Mouse (Mus musculus) midbrain, embryonic 14.5 days (tissue): ENCODE measurements around the gene Lrwd1. TPM values are rescaled to one million over a fixed set of nuclear protein-coding genes. Genes with fewer than 3 reads are reported as not detected.
A peak's percentile ranks its signal among the peaks of the same experiment; 100 is the strongest.

ENCODE experiments used
- ATAC-seq: fragments of 200-750 bp; cut with Nextera tagmentation; 2 replicates; pipeline ENCODE4 v1.8.0; 2017; ENCODE audit warnings: moderate number of reproducible peaks, moderate library complexity; ENCODE audit not compliant: low FRiP score, low TSS enrichment
- DNase-seq: peaks from one replicate; pipeline ENCODE4 v3.0.0-alpha.2; 2015
- H3K27ac ChIP-seq: fragments of 300-500 bp; sonication (generic); replicated peaks from 2 replicates; pipeline ENCODE4 v1.5.1; 2014; ENCODE audit warnings: mild to moderate bottlenecking, low read depth, low read length, moderate library complexity
- H3K27me3 ChIP-seq: fragments of 300-500 bp; sonication (generic); 2 replicates; pipeline ENCODE4 v1.6.1; 2014; ENCODE audit warnings: low read length, control low read depth, mixed read lengths; ENCODE audit not compliant: control insufficient read depth, insufficient read depth
- H3K36me3 ChIP-seq: fragments of 300-500 bp; sonication (generic); 2 replicates; pipeline ENCODE4 v1.6.1; 2014; ENCODE audit warnings: low read length, control low read depth; ENCODE audit not compliant: control insufficient read depth, insufficient read depth
- H3K4me1 ChIP-seq: fragments of 300-500 bp; sonication (generic); 2 replicates; pipeline ENCODE4 v1.6.1; 2014; ENCODE audit warnings: mild to moderate bottlenecking, antibody characterized with exemption, low read length, control low read depth; ENCODE audit not compliant: control insufficient read depth, insufficient read depth
- H3K4me2 ChIP-seq: fragments of 300-500 bp; sonication (generic); 2 replicates; pipeline ENCODE4 v1.6.1; 2014; ENCODE audit warnings: mild to moderate bottlenecking, low read length, moderate library complexity
- H3K4me3 ChIP-seq: fragments of 300-500 bp; sonication (generic); replicated peaks from 2 replicates; pipeline ENCODE4 v1.5.1; 2014; ENCODE audit warnings: low read depth, low read length
- H3K9ac ChIP-seq: fragments of 300-500 bp; sonication (generic); replicated peaks from 2 replicates; pipeline ENCODE4 v1.6.1; 2014; ENCODE audit warnings: mild to moderate bottlenecking, low read length, moderate library complexity
- H3K9me3 ChIP-seq: fragments of 300-500 bp; sonication (generic); 2 replicates; pipeline ENCODE4 v1.6.1; 2016; ENCODE audit warnings: low read length, control low read depth, mixed read lengths; ENCODE audit not compliant: control insufficient read depth
- WGBS: fragments of 180-500 bp; shearing (Covaris S2); extraction: QIAGEN DNeasy Blood & Tissue Kit; methylation state at CpG from one replicate; pipeline ENCODE4 v1.1.7; 2014; 5-methylcytosine and 5-hydroxymethylcytosine counted together
- polyA plus RNA-seq: library from polyadenylated mRNA; unstranded; fragments of >200 nt; fragmentation: Nextera tagmentation; extraction: Ambion mirVana; gene quantifications from 2 replicates; pipeline ENCODE4 v1.2.1, GENCODE M21; 2014

The Lrwd1 gene
- polyA plus RNA-seq, 1 experiment from 2014 or later: 24.5 TPM

GRCm38 (mm10) chr5:136088821-136089575 lies 46.9 kb downstream of the Lrwd1 start:
- no peak overlapping the region for H3K27ac ChIP-seq
- H3K4me1 ChIP-seq: peaks cover 21% of the 10 kb centered on the region
- no peak overlapping the region for H3K4me2 ChIP-seq
- no peak overlapping the region for H3K9ac ChIP-seq
- H3K9me3 ChIP-seq: no peaks in the 10 kb centered on the region
- no peaks in the 10 kb centered on the region for H3K27me3 ChIP-seq
- 17% methylated on average over 14 of the region's 14 CpGs for WGBS
- DNase-seq: no peak
- no peaks in the 10 kb centered on the region for H3K36me3 ChIP-seq
- no peak overlapping the region for H3K4me3 ChIP-seq
- ATAC-seq: no peak

- Histone ChIP-seq H3K27me3 (no peaks in the 10 kb centered on the region), H3K4me1 (peaks cover 21% of the 10 kb centered on the region), H3K36me3 (no peaks in the 10 kb centered on the region), H3K4me2 (no peak overlapping the region), H3K9ac (no peak overlapping the region), H3K9me3 (no peaks in the 10 kb centered on the region), H3K4me3 (no peak overlapping the region), H3K27ac (no peak overlapping the region)
- WGBS: 89% methylated on average over 8 of the region's 8 CpGs
- ATAC-seq (no peak), DNase-seq (no peak)
These were observed 49.6 kb downstream of the Lrwd1 start for GRCm38 (mm10) chr5:136086290-136086689.

- Histone ChIP-seq H3K27me3 (no peaks in the 10 kb centered on the region), H3K27ac (peak overlapping the region; percentile 70), H3K9me3 (no peaks in the 10 kb centered on the region), H3K4me3 (peak overlapping the region; percentile 62), H3K4me2 (peak overlapping the region; percentile 90), H3K36me3 (no peaks in the 10 kb centered on the region), H3K9ac (peak overlapping the region; percentile 46), H3K4me1 (peaks cover 21% of the 10 kb centered on the region)
- peak; percentile 60; the same call in 1 of the 2 replicates for ATAC-seq
- DNase-seq: peak; percentile 85
- 3% methylated on average over 21 of the region's 21 CpGs for WGBS
These were observed 50.8 kb downstream of the Lrwd1 start for GRCm38 (mm10) chr5:136084891-136085651.

GRCm38 (mm10) chr5:136084144-136084881 lies 51.6 kb downstream of the Lrwd1 start:
- DNase-seq (no peak), ATAC-seq (peak; percentile 36)
- no peaks in the 10 kb centered on the region for H3K27me3 ChIP-seq
- peak overlapping the region; percentile 57 for H3K9ac ChIP-seq
- H3K4me3 ChIP-seq: peak overlapping the region; percentile 62
- WGBS: under 1% methylated on average over 23 of the region's 23 CpGs
- H3K36me3 ChIP-seq: no peaks in the 10 kb centered on the region
- peak overlapping the region; percentile 90 for H3K4me2 ChIP-seq
- H3K9me3 ChIP-seq: no peaks in the 10 kb centered on the region
- H3K27ac ChIP-seq: 0 out of 2 replicates have a peak overlapping the region, but pooled peaks have one; percentile 20
- peaks cover 21% of the 10 kb centered on the region for H3K4me1 ChIP-seq

GRCm38 (mm10) chr5:136083669-136084107 lies 52.2 kb downstream of the Lrwd1 start, which contains the start of gene Rasa4:
Gene Rasa4, plus strand, starts transcription at chr5:136083916.
- no peaks in the 10 kb centered on the region for H3K9me3 ChIP-seq
- under 1% methylated on average over 27 of the region's 28 CpGs for WGBS
- H3K36me3 ChIP-seq: no peaks in the 10 kb centered on the region
- H3K27me3 ChIP-seq: no peaks in the 10 kb centered on the region
- H3K4me3 ChIP-seq: peak within 1 kb of the TSS; percentile 62
- DNase-seq: peak; percentile 98
- H3K9ac ChIP-seq: peak within 1 kb of the TSS; percentile 57
- H3K27ac ChIP-seq: 0 out of 2 replicates have a peak within 1 kb of the TSS, but pooled peaks have one; percentile 20
- H3K4me2 ChIP-seq: peak within 1 kb of the TSS; percentile 90
- peaks cover 21% of the 10 kb centered on the region for H3K4me1 ChIP-seq
- peak; percentile 93 for ATAC-seq

- Histone ChIP-seq H3K9me3 (no peaks in the 10 kb centered on the region), H3K4me2 (no peak overlapping the region), H3K36me3 (no peaks in the 10 kb centered on the region), H3K4me1 (peaks cover 21% of the 10 kb centered on the region), H3K9ac (no peak overlapping the region), H3K4me3 (no peak overlapping the region), H3K27ac (no peak overlapping the region), H3K27me3 (no peaks in the 10 kb centered on the region)
- no peak for DNase-seq
- no peak for ATAC-seq
- 79% methylated on average over 4 of the region's 4 CpGs for WGBS
These were observed 53.5 kb downstream of the Lrwd1 start for GRCm38 (mm10) chr5:136082345-136082744.

- Histone ChIP-seq H3K27me3 (no peaks in the 10 kb centered on the region), H3K27ac (no peak overlapping the region), H3K4me2 (no peak overlapping the region), H3K9ac (no peak overlapping the region), H3K4me3 (no peak overlapping the region), H3K4me1 (no peaks in the 10 kb centered on the region), H3K36me3 (no peaks in the 10 kb centered on the region), H3K9me3 (no peaks in the 10 kb centered on the region)
- ATAC-seq (no peak), DNase-seq (no peak)
- 96% methylated on average over 5 of the region's 5 CpGs for WGBS
These were observed 57.7 kb downstream of the Lrwd1 start for GRCm38 (mm10) chr5:136078136-136078535.

GRCm38 (mm10) chr5:136077001-136077550 lies 58.8 kb downstream of the Lrwd1 start:
- Histone ChIP-seq H3K27me3 (no peaks in the 10 kb centered on the region), H3K4me3 (no peak overlapping the region), H3K9ac (no peak overlapping the region), H3K9me3 (no peaks in the 10 kb centered on the region), H3K4me2 (no peak overlapping the region), H3K27ac (no peak overlapping the region), H3K4me1 (no peaks in the 10 kb centered on the region), H3K36me3 (no peaks in the 10 kb centered on the region)
- 89% methylated on average over 9 of the region's 9 CpGs for WGBS
- no peak for DNase-seq
- no peak for ATAC-seq
